Mouse (Mus musculus) regulatory T cell (primary cell): ENCODE measurements at regions not wholly inside any gene's neighbourhood (a gene's known extent, or its start where the extent isn't known, plus 50 kb on each side); places are given as distances from the start of the nearest gene placed in this dataset.

Experiments
- in situ Hi-C: fragments of 300-600 bp; cut with MboI, MseI; formaldehyde crosslinking; loops from one replicate; pipeline ENCODE4 v1.15.1; 2025; ENCODE audit warnings: high pct_unique_total_duplicates

DNA sequence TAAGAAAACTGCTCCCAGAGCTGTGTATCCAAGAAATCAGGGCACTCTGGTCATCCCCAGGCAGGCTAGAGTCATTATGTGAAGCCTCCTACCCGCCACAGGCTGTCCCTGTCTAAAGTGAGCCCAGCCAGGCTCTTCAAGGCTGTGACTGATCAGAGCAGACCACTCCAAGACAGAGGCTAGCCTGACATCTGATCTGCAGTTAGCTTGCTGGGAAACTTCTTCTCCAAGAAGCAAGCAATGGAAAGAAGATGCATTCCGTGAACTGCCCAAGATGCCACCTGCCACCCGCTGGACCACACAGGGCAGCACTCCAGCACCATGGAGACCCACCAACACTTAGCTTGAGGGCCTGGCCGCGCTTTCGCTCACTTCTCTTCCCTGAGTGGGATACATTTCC, 323.2 kb downstream of the Wdr11 start:
- in situ Hi-C loops: no loop called here

DNA sequence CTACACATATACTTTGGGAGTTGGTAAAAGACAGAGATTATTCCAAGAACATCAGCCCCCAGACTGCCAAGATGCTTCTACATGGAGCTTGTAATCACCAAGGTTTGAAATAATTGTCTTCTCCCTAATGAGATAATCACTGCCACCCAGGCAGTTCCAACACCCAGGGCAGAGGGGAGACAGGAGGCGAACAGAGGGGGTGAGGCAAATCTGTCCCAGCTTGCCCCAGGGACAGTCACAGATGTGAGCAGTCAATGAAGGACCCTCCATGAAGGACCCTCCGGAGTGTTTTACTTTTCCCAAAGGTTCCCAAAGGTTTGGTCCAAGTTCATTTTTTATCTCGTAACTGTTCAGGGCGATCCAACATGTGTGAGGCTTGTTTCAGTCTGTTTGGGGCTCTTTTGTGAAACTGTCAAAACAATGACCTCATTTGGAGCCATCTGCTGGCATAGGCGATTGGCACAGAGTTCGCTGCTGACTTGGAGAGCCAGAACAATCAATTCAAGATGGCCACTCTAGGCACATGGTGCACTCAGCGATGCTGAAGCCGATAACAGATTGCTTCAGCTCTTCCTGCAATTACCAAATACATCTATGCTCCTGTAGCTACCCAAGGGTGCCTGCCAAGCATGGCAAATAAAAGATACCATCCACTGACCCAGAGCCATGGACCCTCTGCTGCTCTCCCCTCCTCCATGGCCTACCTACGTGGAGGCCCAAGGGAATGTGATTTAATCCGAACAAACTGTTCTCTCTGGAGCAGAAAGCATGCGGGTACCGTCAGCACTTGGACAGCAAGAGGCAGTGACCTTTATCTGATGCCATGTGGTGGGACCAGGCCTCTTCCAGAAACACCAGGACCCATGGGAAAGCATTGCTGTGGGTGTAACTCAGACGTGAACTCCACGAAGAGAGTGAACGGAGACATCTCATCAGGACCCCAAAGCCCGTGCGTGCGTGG, 326.9 kb downstream of the Wdr11 start:
- in situ Hi-C loops: no loop called here

DNA sequence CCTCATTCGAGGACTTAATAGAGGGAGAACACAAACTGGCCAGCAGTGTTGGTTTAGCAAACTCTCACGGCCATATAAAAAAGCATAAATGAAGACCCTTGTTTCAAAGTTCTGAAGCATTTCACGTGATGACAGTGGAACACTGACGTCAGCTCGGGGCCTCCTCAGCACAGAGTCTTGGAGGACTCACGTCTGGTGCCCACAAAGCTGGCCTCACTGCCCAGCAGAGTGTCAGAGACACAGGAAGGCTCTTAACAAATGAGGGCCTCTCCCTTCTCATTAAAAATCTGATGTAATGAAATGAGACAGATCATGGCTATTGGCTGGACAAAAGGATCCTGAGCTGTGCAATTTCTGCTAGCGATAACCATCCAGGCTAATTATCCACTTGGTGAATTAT, 330.6 kb downstream of the Wdr11 start:
- in situ Hi-C loops: no loop called here

DNA sequence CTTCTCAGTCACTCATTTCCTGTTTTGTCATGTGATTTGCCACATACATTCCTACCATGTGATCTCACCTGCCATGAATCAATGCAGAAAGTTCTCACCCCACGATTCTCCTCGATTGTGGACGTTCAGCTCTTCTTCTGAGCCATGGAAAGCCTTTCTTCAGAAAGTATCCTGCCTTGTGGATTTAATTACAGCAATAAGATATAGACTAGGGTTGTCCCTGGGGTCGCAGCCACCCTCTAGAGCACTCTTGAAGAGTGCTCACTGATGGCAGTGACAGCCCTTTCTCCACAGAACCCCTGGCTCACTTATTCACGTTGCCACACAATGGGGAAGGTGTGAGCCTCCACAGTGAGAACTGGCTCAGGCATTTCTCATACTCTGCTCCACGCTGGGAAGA, 345.1 kb downstream of the Wdr11 start:
- in situ Hi-C loops: no loop called here

DNA sequence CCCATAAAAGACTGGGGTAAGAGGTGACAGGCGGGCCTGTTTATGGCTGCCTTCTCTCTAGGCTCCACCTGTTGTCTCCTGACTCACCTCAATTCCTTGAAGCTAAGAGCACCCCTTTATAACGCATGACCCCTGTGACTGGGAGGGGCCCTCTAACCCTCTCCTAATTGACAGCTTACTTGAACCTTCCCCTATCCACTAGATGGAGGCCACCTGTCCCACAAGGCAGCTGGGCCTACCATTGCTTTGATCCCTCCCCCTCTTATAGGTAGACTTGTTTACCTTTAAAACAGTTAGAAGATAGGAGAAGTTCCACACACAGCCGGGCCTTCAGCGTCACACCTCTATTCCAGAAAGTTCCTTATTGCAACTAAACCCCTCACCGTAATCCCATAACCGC, 346.1 kb downstream of the Wdr11 start:
- in situ Hi-C loops: no loop called here

DNA sequence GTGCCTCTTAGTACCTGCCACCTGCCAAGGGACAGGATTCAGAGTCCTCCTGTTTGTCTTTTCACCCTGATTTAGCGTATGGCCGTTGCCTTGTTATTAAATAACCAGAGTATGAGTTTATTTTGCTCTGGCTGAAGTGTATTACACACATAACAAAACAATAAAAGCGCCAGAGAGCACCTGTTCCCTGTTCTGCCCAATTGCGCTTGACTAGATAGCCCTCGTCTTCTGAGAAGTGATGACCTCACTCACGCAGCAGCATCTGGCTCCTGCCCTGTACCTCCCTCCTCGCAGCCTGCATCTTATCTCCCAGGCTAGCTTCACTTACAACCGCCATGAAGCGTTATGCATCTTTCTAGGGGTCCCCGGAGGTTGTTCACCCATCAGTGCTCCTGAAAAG, 346.5 kb downstream of the Wdr11 start:
- in situ Hi-C loops: no loop called here

DNA sequence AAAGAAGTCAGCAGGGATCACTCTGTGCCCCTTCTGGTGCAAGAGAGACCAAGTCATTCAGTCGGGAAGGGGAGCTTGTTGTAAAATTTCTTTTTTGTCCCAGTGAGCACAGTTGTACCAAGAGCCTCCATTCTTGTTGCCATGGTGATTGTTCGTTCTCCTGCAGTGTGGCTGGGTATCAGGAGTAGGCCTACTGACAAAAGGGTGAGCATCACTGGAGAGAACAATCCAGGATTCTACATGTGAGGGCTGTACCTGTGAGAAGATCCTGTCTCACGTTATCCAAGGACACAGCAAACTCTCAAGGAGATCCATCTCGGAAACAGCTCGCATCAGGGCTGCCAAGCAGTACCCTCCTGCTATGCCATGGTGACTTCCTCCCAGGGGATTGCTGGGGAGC, 347.6 kb downstream of the Wdr11 start:
- in situ Hi-C loops: no loop called here

DNA sequence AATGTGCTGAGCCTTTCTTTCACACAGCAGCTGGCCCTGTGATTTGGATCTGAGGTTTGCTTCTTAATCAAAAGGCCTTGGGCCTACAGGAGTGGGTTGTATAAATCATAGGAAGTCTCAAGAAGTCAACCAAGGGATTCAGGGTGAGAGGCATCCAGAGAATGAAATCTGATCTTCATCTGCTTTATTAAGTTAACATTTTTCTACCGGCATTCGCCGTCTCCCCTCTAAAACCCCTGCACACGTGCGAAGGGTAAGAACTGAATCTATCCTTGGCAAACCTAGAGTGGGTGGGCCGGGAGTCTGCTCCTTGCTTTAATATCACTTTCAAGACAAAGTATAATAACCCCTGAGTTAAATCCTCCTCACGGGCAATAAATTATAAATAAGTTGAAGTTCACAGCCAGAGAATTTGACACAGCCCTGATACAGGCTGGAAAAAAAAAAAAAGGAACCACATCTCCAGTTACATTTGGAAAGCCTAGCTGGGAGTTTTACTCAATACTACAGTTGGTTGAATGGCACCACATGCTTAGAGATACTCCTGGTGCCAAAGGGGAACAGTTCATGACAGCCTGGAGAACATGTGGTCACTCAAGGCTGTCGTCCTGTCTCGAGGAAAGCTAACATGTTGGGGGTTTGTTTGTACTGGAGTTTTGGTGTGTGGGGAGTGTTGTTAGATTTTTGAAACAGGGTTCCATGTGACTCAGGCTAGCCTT, 349.8 kb downstream of the Wdr11 start:
- in situ Hi-C loops: no loop called here

DNA sequence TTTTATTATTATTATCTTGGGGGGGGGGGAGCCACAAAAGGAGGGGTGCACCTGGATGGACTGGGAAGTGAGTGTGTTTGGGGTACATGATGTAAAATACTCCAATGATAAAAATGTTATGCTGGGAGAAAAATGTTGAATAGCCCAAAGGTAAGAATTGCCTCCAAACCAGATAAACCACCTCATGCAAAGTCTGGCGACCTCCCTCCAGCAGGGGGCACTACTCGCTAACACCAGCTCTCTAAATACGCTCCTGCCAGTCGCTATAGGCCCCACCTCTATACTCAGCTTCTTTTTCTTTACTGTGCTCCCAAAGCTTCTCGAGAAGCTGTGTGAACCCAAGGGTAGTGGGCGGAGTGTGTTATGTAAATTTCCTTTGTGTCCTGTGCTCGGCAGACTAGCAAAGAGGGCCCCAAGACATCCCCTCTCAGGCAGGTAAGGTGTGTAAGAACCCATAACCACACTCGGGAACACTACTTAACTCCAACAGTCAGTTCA, 357.0 kb downstream of the Wdr11 start:
- in situ Hi-C loops: no loop called here

DNA sequence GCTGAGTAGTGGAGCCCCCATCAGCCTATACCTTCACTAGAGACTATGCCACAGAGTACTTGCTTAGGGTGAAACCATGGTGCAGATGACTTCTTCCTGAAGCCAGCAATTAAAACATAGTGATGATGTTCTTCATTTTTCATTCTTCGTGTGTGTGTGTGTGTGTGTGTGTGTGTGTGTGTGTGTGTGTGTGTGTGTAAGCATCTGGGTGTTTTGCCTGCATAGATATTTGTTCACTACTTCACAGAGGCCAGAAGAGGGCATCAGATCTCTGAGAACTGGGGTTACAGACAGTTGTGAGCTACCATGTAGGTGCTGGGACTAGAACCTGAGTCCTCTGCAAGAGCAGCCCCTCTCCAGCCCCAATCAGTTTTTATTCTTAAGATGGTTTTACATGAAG, 358.8 kb downstream of the Wdr11 start:
- in situ Hi-C loops: no loop called here

DNA sequence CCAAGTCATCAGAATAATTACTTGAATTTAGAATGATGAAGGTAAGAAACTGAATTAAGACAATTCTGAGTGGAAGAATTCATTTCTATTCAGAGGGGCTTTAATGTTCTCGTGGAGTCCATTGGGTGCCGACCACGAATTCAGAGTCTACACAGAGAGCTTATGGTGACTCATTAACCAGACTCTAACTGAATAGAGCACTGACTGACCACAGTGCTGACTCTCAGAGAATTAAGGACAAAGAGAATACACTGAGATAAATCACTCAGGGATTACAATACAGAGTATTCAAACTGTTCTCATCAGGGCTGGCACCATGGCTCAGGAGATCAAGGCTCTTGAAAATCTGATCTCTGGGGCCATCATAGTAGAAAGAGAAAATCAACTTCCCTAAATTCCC, 366.7 kb downstream of the Wdr11 start:
- in situ Hi-C loops: no loop called here

DNA sequence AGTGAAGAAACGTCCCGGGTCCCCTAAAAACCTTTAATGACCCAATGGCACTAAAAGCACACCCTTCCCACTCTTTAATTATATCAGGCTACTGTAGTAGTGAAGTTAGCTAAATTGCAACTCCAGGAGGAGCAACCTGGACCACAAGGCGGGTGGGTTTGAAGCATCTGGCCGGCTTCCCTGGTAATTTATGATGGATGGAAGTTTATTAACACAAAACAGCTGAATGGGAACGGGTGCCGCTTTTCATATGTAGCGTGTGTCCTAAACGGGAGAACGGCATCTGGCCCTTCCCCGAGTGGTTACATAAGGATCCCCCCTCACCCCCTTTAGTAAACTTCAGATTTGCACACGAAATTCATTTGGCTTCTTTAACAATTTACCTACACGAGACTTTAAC, 370.9 kb downstream of the Wdr11 start:
- in situ Hi-C loops: no loop called here

DNA sequence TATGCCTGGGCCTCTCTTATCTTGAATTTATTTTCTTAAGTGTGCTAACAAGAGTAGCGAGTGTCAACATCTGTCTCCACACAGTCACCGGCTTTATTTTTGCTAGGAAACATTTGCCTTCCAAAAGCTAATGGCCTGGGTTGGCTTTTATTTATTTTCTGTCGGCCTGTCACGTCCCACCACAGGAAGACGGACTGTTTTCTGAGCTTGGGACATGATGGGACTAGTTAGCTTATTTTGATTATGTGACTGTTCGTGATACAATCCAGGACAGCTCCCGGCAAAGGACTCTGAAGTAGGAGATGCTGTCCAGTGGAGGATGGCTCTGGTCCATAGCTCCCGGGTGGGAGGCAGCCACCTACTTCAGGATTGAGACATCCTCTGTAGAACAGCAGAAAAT, 372.5 kb downstream of the Wdr11 start:
- in situ Hi-C loops: no loop called here

DNA sequence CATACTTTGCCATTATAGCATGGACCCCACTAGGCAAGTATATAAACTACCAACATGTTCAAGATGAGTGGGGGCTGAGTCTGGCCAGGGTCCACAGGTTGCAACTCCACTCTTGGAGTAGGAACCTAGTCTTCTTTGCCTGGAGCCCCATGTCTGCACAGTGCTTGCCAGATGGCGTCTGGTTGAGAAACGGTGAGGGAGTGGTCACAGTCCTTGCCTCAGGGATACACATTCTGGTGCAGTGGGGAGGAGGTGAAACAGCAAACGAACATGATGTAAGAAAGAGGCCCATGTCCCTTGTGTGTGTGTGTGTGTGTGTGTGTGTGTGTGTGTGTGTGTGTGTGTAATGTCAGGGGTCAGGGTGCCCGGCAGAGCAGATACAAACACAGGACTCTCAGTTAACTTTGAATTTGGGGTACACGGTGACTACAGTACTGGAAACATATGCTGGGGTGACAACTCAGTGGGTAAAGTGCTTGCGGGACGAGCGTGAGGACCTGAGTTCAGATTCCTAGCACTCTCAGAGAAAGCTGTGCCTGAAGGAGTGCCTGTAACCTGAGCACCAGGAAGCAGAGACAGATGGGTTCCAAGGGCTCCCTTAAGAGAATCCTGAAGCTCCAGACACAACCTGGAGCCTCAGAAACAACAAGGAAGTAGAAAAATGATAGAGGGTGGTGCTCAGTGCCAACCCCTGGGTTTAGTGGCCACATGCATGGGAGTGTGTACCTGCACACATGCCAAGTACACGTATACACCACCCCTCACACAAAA, 373.8 kb downstream of the Wdr11 start:
- in situ Hi-C loops: no loop called here

DNA sequence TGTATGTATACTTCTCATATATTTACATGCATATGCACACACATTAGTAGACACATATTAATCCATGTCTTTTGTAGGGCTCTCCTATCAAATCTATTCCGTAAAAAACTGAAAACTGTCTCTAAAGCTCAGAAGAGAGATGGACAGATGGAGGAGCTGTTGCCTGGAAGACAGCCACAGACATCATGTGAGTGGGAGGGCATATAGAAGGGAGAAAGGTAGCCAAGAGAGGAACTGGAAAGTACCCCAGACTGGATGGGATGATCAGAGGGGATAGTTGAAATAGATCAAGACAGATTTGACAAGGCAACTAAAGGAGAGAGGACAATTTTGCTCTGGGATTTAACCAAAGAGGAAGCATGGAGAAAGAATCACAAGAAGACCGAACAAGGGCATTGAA, 375.1 kb downstream of the Wdr11 start:
- in situ Hi-C loops: no loop called here

DNA sequence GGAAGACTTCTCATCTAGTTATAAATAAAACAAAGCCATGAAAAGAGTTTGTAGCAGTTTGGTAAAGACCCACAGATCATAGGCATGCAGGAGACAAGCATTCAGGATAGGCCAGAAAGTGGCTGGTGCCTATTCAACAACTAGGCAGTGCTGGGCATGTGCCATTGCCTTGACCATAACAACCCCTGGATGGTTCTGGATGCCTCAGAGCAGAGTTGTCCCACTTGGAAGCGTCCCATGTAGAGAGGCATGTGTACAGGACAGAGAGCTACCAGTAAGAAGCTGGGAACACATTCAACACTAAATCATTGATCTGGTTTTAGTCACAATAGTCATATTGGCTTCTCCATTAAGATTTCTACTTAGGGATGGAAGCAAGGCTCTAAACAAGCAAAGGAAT, 378.5 kb downstream of the Wdr11 start:
- in situ Hi-C loops: no loop called here

DNA sequence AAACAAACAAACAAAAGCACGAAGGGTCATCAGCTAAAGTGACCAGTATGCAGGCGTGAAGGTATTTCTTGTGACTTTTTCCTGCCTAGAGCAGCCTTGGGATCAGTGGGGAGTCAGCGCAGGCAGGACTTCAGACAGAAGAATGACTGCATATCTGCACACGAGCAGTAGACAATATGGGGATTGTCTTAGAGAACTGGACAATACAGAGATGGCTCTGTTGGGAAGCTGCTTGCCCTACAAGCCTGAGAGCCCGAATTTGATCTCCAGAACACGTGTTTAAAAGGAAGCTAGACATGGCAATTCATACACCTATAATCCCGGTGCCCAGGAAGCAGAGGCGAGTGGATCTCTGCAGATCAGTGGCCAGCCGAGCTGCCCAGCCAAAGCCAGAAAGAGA, 382.5 kb downstream of the Wdr11 start:
- in situ Hi-C loops: no loop called here

DNA sequence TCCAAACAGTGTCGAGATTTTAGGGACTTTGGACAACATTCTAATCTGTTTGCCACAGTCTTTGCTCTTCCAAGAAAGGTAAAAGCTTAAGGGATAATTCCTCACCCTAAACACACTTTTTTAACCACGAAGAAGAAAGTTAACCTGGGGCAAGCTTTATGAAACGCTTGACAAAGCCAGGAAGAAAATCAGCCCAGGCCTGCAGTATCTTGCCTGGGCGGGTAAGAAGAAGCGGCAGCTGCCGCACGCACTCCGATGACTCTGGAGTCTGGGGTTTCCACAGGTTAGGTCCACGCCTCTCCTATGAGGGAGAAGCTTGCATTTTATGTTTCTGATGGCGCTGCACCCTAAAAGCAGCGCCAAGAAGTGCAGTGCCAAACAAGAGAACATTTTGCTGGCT, 383.2 kb downstream of the Wdr11 start:
- in situ Hi-C loops: no loop called here

DNA sequence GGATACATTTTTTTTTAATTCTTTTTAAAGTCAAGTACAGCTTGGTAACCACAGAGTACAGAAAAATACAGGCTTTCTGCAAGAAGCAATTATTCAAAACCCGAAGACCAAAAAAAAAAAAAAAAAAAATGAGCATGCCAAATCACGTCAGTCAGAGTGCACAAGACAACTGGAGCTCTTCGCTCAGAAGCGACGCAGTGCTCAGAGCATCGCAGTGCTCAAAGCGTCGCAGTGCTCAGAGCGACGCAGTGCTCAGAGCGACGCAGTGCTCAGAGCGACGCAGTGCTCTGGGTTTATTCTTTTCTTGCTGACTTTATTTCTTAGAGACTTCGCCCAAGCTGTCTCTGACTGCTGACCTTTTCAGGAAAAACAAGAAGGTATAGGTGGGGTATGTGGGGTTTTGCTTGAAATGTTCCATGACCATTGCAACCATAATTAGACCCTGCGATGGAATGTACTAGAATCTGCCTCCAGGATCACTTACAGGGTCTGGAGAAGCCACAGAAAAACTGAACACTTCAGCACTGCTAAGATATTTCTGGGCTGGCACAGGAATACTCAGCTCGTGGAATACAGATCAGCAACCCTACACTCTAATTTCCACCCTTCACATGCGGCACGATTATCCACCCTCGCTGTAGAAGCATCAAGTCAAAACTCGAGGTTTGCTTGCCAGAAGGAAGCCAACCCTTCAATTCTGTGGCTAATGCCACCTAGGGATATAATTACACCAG, 384.3 kb downstream of the Wdr11 start:
- in situ Hi-C loops: no loop called here

DNA sequence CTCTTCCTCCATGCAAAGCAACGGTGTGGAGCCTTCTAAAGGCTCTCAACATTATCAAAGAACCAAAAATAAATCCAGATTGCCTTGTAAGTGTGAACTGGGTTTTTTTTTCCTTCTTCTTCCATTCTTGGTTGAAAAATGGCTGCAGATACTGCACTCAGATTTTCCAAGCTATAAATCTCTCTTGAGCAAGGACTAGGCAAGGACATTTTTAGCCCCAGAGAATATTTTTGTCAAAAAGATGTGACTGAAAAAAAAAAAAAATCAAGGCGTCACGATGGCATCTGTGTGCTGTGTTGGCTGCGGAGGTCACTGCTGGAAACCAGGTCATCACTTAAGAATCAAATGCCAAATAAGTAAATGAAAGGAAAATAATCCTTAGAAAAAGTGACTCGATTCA, 386.9 kb downstream of the Wdr11 start:
- in situ Hi-C loops: no loop called here

DNA sequence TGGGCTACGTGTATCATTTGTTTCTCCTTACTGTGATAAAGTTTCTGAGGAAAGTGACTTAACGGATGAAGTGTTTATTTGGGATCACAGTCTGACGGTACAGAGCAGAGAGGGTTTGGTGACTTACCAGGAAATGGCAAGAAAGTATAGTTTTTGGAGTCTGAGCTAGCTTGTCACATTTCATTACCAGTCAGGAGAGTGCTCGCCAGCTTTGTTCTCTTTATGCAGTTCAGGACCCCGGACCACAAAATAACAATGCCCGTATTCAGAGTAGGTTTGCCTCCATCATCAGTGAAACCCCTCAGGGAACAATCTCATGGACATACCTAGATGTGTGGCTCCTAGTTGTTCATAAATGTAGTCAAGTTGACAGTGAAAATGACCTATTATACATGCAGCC, 387.7 kb downstream of the Wdr11 start:
- in situ Hi-C loops: no loop called here

DNA sequence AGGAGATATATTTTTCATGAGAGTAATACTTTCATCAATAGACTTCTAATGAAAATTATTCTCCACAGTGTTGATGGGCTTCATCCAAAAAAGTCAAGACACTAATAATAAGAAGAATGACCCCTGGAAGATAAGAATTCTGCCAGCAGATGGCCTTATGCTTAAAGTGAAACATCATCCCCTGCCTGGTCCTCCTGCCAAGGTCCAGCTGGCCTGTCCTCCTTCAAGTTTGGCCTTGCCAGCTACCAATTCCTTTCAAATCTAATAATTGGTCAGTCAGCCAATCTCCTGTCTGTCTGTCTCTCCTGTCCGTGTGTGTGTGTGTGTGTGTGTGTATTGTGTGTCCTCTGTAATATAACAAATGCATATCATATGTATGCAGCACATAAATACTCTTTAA, 388.8 kb downstream of the Wdr11 start:
- in situ Hi-C loops: no loop called here
